Mouse (Mus musculus): Measurements from ENCODE around the gene Gm9602.
"Not testable (repeated sequence)": the region's sequence is repeated elsewhere in the genome, so short reads cannot be mapped to it uniquely, and the experiment has no call there.

The Gm9602 gene

DNA sequence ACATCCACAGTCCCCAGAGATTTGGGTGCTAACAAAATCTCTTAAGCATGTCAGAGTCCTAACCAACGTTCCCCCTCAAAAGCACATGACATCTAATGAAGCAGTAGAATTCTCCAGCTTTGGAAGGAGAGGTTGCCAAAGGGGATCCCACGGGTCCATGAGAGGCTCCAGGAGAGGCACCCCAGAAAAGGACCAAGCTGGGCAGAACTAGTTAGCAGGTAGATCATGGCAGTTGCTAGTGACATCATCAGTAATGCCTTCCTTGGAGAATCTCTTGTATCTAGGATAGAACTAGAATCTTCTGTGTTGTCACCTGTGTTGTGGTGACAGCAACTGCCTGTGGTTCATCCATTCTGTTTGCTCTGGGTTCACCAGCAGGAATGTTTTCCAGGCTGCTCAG lies at the start of gene Gm9602:
Gm9602 (plus strand) TSS at position 301 of the 400 bp plus-strand sequence.
- DNase-seq (ENCODE audit: low read depth, low spot score) = not testable (repeated sequence)

DNA sequence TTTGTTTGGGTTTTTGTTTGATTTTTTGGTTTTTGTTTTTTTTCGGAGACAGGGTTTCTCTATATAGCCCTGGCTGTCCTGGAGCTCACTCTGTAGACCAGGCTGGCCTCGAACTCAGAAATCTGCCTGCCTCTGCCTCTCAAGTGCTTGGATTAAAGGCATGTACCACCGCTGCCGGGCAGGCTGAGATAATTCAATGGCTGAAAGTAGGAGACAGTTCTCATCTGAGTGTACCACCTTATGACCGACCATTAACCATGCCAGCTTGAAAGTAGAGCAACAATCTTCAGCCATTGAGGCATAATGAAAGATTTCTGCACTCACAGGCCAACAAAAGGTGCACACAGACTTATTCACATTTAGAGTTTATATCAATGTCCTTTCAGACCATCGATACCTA lies 30.3 kb downstream of the Gm9602 start:
- not testable (repeated sequence) for DNase-seq (ENCODE audit: low read depth, low spot score)

DNA sequence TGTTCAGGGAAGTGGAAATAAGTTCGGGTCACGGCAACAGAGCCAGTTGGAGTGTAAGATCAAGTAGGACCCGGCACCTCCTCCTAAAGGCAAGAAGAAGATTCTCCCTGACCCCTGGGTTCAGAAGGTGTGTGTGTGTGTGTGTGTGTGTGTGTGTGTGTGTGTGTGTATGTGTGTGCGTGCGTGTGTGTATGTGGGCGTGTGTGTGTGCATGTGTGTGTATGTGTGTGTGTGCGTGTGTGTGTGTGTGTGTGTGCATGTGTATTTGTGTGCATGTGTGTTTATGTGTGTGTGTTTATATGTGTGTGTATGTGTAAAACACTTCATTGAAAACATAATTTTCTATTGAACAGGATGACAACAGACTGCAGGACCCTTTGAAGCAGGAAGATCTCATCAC lies 45.8 kb downstream of the Gm9602 start:
- DNase-seq (ENCODE audit: low read depth, low spot score) = not testable (repeated sequence)
